Mouse (Mus musculus) c-Kit-positive CD71-positive TER-119-positive erythroid progenitor cells, embryonic 14.5 days (primary cell): Measurements from ENCODE around the gene Cyp2a4.
"Not testable (repeated sequence)": the region's sequence is repeated elsewhere in the genome, so short reads cannot be mapped to it uniquely, and the experiment has no call there.

Source experiments
- DNase-seq: peaks from one replicate; pipeline ENCODE4 v3.0.0-alpha.2; 2013; ENCODE audit warnings: low spot score

Cyp2a4 gene

DNA sequence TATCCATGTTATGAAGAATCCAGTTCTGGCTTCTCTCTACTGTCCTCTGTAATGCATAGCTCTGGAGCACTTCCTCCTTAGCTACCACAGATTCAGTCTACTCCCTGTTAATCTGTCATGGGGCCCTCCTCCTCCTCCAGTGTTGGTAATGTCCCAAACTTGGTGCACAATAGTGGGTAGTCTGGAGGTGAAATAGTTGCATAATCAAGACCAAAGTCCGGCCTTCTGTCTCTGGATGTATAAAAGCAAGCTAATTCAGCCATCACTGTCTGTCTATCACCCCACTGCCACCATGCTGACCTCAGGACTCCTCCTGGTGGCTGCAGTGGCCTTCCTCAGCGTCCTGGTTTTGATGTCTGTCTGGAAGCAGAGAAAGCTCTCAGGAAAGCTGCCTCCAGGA is at the start of gene Cyp2a4:
TSS of gene Cyp2a4 (plus strand) at position 244 of the 400 bp plus-strand sequence.
- DNase-seq = not testable (repeated sequence)

- not testable (repeated sequence) for DNase-seq
Observed at GRCm38 (mm10) chr7:26260034-26260433, 46.9 kb upstream of the Cyp2a4 start, which contains the start of gene Vmn1r184. Vmn1r184 (plus strand) TSS chr7:26260334.

DNA sequence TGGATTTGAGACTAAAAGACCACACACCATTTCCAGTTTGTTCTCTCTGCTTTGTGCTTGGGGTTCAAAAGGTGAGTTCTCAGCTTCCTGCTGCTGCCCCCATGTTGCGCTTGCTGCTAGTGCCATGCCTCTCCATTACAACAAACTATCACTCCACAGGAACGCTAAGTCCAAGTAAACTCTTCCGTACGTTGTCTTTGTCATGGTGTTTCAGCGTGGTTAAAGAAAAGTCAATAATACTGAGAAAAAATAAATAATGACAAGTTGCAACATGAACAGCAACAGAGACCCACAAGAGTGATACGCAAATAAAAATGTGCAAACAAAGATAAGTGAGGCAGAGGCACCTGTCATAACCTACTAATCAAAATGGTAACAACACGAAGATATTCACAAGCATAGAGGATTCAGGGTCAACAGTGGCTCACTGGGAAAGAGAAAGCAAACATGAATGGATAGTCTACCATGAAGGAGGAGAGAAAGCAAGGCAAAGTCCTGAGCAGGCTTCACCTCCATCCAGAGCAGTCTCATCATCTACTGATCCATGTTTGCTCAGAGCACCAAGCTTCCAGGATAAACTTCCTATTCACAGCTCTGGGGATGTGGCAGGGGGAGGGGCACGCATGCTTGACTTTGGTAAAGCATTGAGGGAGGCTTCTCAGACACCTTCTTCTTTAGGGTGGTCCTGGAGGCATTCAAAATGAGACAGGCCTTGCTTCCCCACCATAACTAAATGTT is 3.4 kb upstream of the Cyp2a4 start:
- DNase-seq = not testable (repeated sequence)

DNA sequence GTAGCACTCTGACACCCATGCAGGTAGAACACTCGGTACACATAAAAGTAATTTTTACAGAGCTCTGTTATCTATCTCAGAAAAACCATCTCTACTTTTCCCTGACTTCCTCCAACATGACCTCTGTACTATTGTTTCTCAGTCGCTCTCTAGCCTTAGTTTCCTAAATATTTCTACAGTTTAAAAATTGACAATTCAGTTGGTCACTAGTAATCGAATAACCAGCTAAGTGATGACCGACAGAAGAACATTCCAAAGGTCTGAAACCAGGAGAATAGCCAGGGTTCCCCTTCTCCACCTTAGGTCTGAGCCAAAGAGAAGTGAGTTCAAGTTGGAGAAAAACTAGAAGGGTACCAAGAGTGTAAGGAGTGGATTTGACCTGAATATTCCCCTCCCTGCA is 4.8 kb downstream of the Cyp2a4 start:
- not testable (repeated sequence) for DNase-seq

- not testable (repeated sequence) for DNase-seq
Observed at GRCm38 (mm10) chr7:26315194-26315593, 8.2 kb downstream of the Cyp2a4 start.

- not testable (repeated sequence) for DNase-seq
Observed at GRCm38 (mm10) chr7:26315809-26316208, 8.8 kb downstream of the Cyp2a4 start.

GRCm38 (mm10) chr7:26320361-26320760 is 13.4 kb downstream of the Cyp2a4 start:
- DNase-seq = not testable (repeated sequence)

GRCm38 (mm10) chr7:26350177-26350576 is 43.2 kb downstream of the Cyp2a4 start:
- not testable (repeated sequence) for DNase-seq

DNA sequence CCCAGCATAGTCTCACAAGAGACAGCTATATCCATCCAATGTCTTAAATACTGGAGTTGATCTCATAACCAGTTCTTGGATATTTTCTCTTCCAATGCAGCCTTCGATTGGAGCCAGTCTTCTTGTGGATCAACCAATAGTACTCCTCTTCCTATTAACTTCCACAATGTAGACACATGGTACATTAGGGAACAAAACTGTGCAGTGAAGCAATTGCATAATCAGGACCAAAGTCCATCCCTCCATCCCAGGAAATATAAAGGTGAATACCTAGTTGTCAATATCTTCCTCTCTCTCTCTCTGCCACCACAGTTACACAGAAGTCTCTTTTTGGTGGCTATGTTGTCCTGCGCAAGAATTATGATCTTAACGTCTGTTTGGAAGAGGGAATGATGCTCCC is 45.3 kb downstream of the Cyp2a4 start:
- DNase-seq = not testable (repeated sequence)

DNA sequence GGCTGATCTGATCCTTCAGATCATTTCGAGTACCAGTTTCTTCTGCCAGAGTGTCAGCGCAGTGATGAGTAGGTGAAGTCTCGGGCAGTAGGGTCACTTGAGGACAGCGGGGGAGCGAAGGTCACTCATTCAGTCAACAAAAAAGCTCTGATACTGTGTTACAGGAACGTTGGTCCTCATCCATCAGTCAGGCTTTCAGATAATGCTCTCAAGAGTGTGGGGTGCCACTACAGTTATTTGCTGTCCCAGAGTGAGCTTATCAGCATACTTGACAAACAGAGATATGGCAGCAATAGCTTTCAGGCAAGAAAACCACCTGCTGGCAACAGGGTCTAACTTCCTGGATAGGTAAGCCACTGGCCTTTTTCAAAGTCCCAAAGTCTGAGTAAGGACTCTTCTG is 49.8 kb downstream of the Cyp2a4 start:
- not testable (repeated sequence) for DNase-seq
